ENCODE assay signal across 14 mouse cellular contexts in the genomic region with DNA sequence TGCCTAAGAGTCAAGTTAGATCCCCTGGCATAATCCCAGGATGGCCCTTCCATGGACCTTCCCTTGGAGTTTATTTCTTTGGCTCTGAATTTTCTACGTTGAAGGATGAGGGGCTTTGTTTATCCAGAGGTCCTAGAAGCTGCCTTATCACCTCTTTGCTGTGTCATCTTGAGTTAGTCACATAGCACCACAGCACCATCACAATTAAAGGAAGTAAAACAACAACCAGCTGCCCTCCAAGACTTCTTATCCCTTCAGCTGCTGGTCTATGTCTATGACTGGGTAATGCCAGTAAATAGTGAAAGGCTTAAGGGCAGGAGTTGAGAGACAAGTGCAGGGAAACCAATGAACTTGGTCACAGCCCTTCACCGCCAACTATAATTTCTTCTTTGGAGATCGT.
"Had no signal": no experiment of that assay in that cellular context is flagged by ENCODE, and none has a peak within 500 bp of the region (broad histone marks: within the 10 kb centered on the region; RNA-seq: fewer than 3 reads in every experiment).

No protein-coding gene starts in this region.

- H3K9me3 ChIP-seq: midbrain, embryonic 10.5 days; midbrain, embryonic 12.5 days; neural tube, embryonic 12.5 days had no signal

- H3K27ac ChIP-seq: midbrain, embryonic 10.5 days; midbrain, embryonic 12.5 days; neural tube, embryonic 12.5 days had no signal

- H3K4me2 ChIP-seq: lung, embryonic 14.5 days; midbrain, embryonic 12.5 days; neural tube, embryonic 12.5 days had no signal

- H3K4me1 ChIP-seq: midbrain, embryonic 10.5 days; midbrain, embryonic 12.5 days; neural tube, embryonic 12.5 days had no signal

- H3K27me3 ChIP-seq: midbrain, embryonic 12.5 days; neural tube, embryonic 12.5 days had no signal

- DNase-seq: lung, adult 18-20 months; lung, embryonic 14.5 days; lung, postnatal 10 days; lung, postnatal 4 days; midbrain, embryonic 14.5 days; right cerebral cortex, postnatal 25 days; right cerebral cortex, postnatal 4 days; spleen, adult 18-20 months; thymus, adult 18-20 months; thymus, postnatal 25 days; thymus, postnatal 4 days had no signal

- H3K9ac ChIP-seq: lung, embryonic 14.5 days; midbrain, embryonic 12.5 days; neural tube, embryonic 12.5 days had no signal

- H3K4me3 ChIP-seq: midbrain, embryonic 10.5 days; midbrain, embryonic 12.5 days; neural tube, embryonic 12.5 days had no signal

- H3K36me3 ChIP-seq: midbrain, embryonic 10.5 days; midbrain, embryonic 12.5 days; neural tube, embryonic 12.5 days had no signal
